Mouse (Mus musculus): ENCODE measurements around the gene Kcnq1.

DNA sequence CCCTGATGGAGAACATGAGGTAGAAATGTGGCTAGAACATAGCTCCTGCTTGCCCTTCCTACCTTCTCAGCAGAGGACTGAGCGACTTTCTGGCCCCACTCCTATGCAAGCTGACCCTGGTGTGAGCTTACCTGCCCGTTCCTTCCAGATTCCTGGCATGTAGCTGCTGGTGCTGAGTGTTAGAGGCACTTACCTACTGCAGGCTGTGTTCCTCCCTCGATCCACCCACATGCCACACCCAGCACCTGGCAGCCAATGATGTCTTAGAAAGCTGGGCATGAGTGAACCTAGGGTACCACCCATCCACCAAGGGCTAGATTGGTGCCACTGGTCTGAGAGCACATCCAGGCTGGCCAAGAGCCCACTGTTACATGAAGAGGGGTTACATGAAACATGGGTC is 12.3 kb upstream of the Kcnq1 start:
- TF ChIP-seq MYOG (IDR thresholded peaks at IDR 0.05; ENCODE audit: control insufficient read depth, extremely low read depth, insufficient read length) (no peak), CTCF (IDR thresholded peaks at IDR 0.05; ENCODE audit: control insufficient read depth, insufficient read depth, insufficient read length) (no peak), USF1 (IDR thresholded peaks at IDR 0.05; ENCODE audit: low read depth) (no peak), MAX (IDR thresholded peaks at IDR 0.05) (no peak), CEBPB (IDR thresholded peaks at IDR 0.05; ENCODE audit: low read depth) (no peak)

All from C2C12 (cell line).